Mouse (Mus musculus): Measurements from ENCODE around the gene Fam102a.

Gene Fam102a

GRCm38 (mm10) chr2:32543031-32543449, 7.9 kb downstream of the Fam102a start:
- DNase-seq (ENCODE audit: low read depth, low spot score), result no peak

GRCm38 (mm10) chr2:32546951-32547350, 11.8 kb downstream of the Fam102a start:
- no peak for DNase-seq (ENCODE audit: low read depth, low spot score)

GRCm38 (mm10) chr2:32547380-32547779, 12.2 kb downstream of the Fam102a start:
- no peak for DNase-seq (ENCODE audit: low read depth, low spot score)

- DNase-seq (ENCODE audit: low read depth, low spot score), result no peak
Observed at GRCm38 (mm10) chr2:32547964-32548739, 13.0 kb downstream of the Fam102a start.

- DNase-seq (ENCODE audit: low read depth, low spot score), result no peak
Observed at GRCm38 (mm10) chr2:32549171-32549570, 14.0 kb downstream of the Fam102a start.

- no peak for DNase-seq (ENCODE audit: low read depth, low spot score)
Observed at GRCm38 (mm10) chr2:32549764-32550163, 14.6 kb downstream of the Fam102a start.

GRCm38 (mm10) chr2:32551236-32551635, 16.1 kb downstream of the Fam102a start:
- DNase-seq (ENCODE audit: low read depth, low spot score), result no peak

GRCm38 (mm10) chr2:32553592-32554148, 18.5 kb downstream of the Fam102a start:
- no peak for DNase-seq (ENCODE audit: low read depth, low spot score)

GRCm38 (mm10) chr2:32555484-32555883, 20.4 kb downstream of the Fam102a start:
- peak; percentile 35 for DNase-seq (ENCODE audit: low read depth, low spot score)

GRCm38 (mm10) chr2:32556019-32556418, 20.9 kb downstream of the Fam102a start:
- DNase-seq (ENCODE audit: low read depth, low spot score), result no peak

- no peak for DNase-seq (ENCODE audit: low read depth, low spot score)
Observed at GRCm38 (mm10) chr2:32559570-32559969, 24.4 kb downstream of the Fam102a start.

- DNase-seq (ENCODE audit: low read depth, low spot score), result peak; percentile 83
Observed at GRCm38 (mm10) chr2:32566536-32567063, 31.5 kb downstream of the Fam102a start.

- DNase-seq (ENCODE audit: low read depth, low spot score), result no peak
Observed at GRCm38 (mm10) chr2:32568149-32568548, 33.0 kb downstream of the Fam102a start.

GRCm38 (mm10) chr2:32568941-32569340, 33.8 kb downstream of the Fam102a start:
- DNase-seq (ENCODE audit: low read depth, low spot score), result no peak

- peak; percentile 95 for DNase-seq (ENCODE audit: low read depth, low spot score)
Observed at GRCm38 (mm10) chr2:32570698-32571494, 35.8 kb downstream of the Fam102a start, which contains the start of gene Dpm2. Gene Dpm2, plus strand, starts transcription at chr2:32570858.

GRCm38 (mm10) chr2:32572196-32572595, 37.1 kb downstream of the Fam102a start:
- no peak for DNase-seq (ENCODE audit: low read depth, low spot score)

- no peak for DNase-seq (ENCODE audit: low read depth, low spot score)
Observed at GRCm38 (mm10) chr2:32574497-32574896, 39.4 kb downstream of the Fam102a start, which contains the start of gene Pip5kl1. Gene Pip5kl1, plus strand, starts transcription at chr2:32574797.

- DNase-seq (ENCODE audit: low read depth, low spot score), result peak; percentile 64
Observed at GRCm38 (mm10) chr2:32574901-32575585, 39.9 kb downstream of the Fam102a start.

GRCm38 (mm10) chr2:32575586-32576160, 40.5 kb downstream of the Fam102a start, which contains the start of gene 9430097D07Rik:
Gene 9430097D07Rik, minus strand, starts transcription at chr2:32575684.
- peak; percentile 79 for DNase-seq (ENCODE audit: low read depth, low spot score)

GRCm38 (mm10) chr2:32576532-32576931, 41.4 kb downstream of the Fam102a start:
- no peak for DNase-seq (ENCODE audit: low read depth, low spot score)
